Mouse (Mus musculus) limb, embryonic 12.5 days (tissue): ENCODE data around the gene Dph1. TPM values are rescaled to one million over a fixed set of nuclear protein-coding genes. Genes with fewer than 3 reads are reported as not detected.

Source experiments
- ATAC-seq: fragments of 200-750 bp; cut with Nextera tagmentation; 2 replicates; pipeline ENCODE4 v1.8.0; 2017; ENCODE audit warnings: low read depth, moderate TSS enrichment; ENCODE audit not compliant: insufficient number of reproducible peaks, insufficient read depth, low FRiP score, low TSS enrichment
- H3K27ac ChIP-seq: fragments of 300-500 bp; sonication (generic); 2 replicates; pipeline ENCODE4 v1.5.1; 2016; ENCODE audit warnings: mild to moderate bottlenecking, moderate library complexity
- H3K27me3 ChIP-seq: fragments of 300-500 bp; sonication (generic); 2 replicates; pipeline ENCODE4 v1.6.1; 2016; ENCODE audit warnings: mild to moderate bottlenecking, moderate library complexity
- H3K36me3 ChIP-seq: fragments of 300-500 bp; sonication (generic); 2 replicates; pipeline ENCODE4 v1.6.1; 2016; ENCODE audit warnings: mild to moderate bottlenecking, moderate library complexity
- H3K4me1 ChIP-seq: fragments of 300-500 bp; sonication (generic); replicated peaks from 2 replicates; pipeline ENCODE4 v1.6.1; 2016
- H3K4me2 ChIP-seq: fragments of 300-500 bp; sonication (generic); 2 replicates; pipeline ENCODE4 v1.6.1; 2016; ENCODE audit warnings: mild to moderate bottlenecking, moderate library complexity
- H3K4me3 ChIP-seq: fragments of 300-500 bp; sonication (generic); replicated peaks from 2 replicates; pipeline ENCODE4 v1.5.1; 2016; ENCODE audit warnings: mild to moderate bottlenecking
- H3K9ac ChIP-seq: fragments of 300-500 bp; sonication (generic); replicated peaks from 2 replicates; pipeline ENCODE4 v1.6.1; 2016; ENCODE audit warnings: mild to moderate bottlenecking, moderate library complexity
- H3K9me3 ChIP-seq: fragments of 300-500 bp; sonication (generic); 2 replicates; pipeline ENCODE4 v1.6.1; 2016; ENCODE audit warnings: mild to moderate bottlenecking, moderate library complexity
- WGBS: fragments of 180-500 bp; shearing (Covaris S2); methylation state at CpG from one replicate; pipeline ENCODE4 v1.1.7; 2016; 5-methylcytosine and 5-hydroxymethylcytosine counted together
- polyA plus RNA-seq: library from polyadenylated mRNA; unstranded; fragments of >200 nt; fragmentation: Nextera tagmentation; extraction: Ambion mirVana; gene quantifications from 2 replicates; pipeline ENCODE4 v1.2.1, GENCODE M21; 2016

Dph1 gene
- polyA plus RNA-seq, 1 experiment from 2014 or later = 24.0 TPM

- no peak overlapping the region for H3K9ac ChIP-seq
- H3K4me3 ChIP-seq = no peak overlapping the region
- WGBS = 73% methylated on average over 4 of the region's 4 CpGs
- H3K27me3 ChIP-seq = no peaks in the 10 kb centered on the region
- peak overlapping the region; percentile 88 for H3K27ac ChIP-seq
- peaks cover 26% of the 10 kb centered on the region for H3K36me3 ChIP-seq
- no peak overlapping the region for H3K4me2 ChIP-seq
- no peak for ATAC-seq
- peaks cover 83% of the 10 kb centered on the region for H3K4me1 ChIP-seq
- no peaks in the 10 kb centered on the region for H3K9me3 ChIP-seq
Observed at GRCm38 (mm10) chr11:75142749-75143148, 48.3 kb downstream of the Dph1 start.

- ATAC-seq = no peak
- Histone ChIP-seq H3K9ac (no peak overlapping the region), H3K36me3 (peaks cover 26% of the 10 kb centered on the region), H3K4me2 (no peak overlapping the region), H3K4me3 (no peak overlapping the region), H3K27ac (peak overlapping the region; percentile 88), H3K9me3 (no peaks in the 10 kb centered on the region), H3K4me1 (peaks cover 82% of the 10 kb centered on the region), H3K27me3 (no peaks in the 10 kb centered on the region)
- 18% methylated on average over 1 of the region's 1 CpGs for WGBS
Observed at GRCm38 (mm10) chr11:75141913-75142312, 49.1 kb downstream of the Dph1 start.

- Histone ChIP-seq H3K4me3 (no peak overlapping the region), H3K27me3 (no peaks in the 10 kb centered on the region), H3K36me3 (peaks cover 26% of the 10 kb centered on the region), H3K4me2 (0 out of 2 replicates have a peak overlapping the region, but pooled peaks have one; percentile 0), H3K27ac (peak overlapping the region; percentile 88), H3K9me3 (no peaks in the 10 kb centered on the region), H3K4me1 (peaks cover 83% of the 10 kb centered on the region), H3K9ac (no peak overlapping the region)
- WGBS = 62% methylated on average over 3 of the region's 3 CpGs
- ATAC-seq = no peak
Observed at GRCm38 (mm10) chr11:75141038-75141437, 50.0 kb downstream of the Dph1 start.

- WGBS = 48% methylated on average over 5 of the region's 5 CpGs
- ATAC-seq = no peak
- Histone ChIP-seq H3K27me3 (no peaks in the 10 kb centered on the region), H3K4me1 (peaks cover 82% of the 10 kb centered on the region), H3K4me3 (no peak overlapping the region), H3K4me2 (no peak overlapping the region), H3K9ac (no peak overlapping the region), H3K9me3 (no peaks in the 10 kb centered on the region), H3K36me3 (peaks cover 26% of the 10 kb centered on the region), H3K27ac (peak overlapping the region; percentile 88)
Observed at GRCm38 (mm10) chr11:75140431-75140830, 50.6 kb downstream of the Dph1 start.

GRCm38 (mm10) chr11:75139122-75139963 lies 51.7 kb downstream of the Dph1 start:
- Histone ChIP-seq H3K4me1 (peaks cover 87% of the 10 kb centered on the region), H3K9ac (0 out of 2 replicates have a peak overlapping the region, but pooled peaks have one; percentile 13), H3K9me3 (no peaks in the 10 kb centered on the region), H3K4me2 (peak overlapping the region; percentile 20), H3K27ac (peak overlapping the region; percentile 88), H3K36me3 (peaks cover 22% of the 10 kb centered on the region), H3K27me3 (no peaks in the 10 kb centered on the region), H3K4me3 (no peak overlapping the region)
- ATAC-seq = peak; percentile 82
- 15% methylated on average over 11 of the region's 11 CpGs for WGBS

GRCm38 (mm10) chr11:75136666-75137398 lies 54.2 kb downstream of the Dph1 start:
- Histone ChIP-seq H3K9me3 (no peaks in the 10 kb centered on the region), H3K36me3 (peaks cover 4% of the 10 kb centered on the region), H3K27ac (0 out of 2 replicates have a peak overlapping the region, but pooled peaks have one; percentile 5), H3K27me3 (no peaks in the 10 kb centered on the region), H3K4me3 (no peak overlapping the region), H3K4me2 (no peak overlapping the region), H3K4me1 (peaks cover 81% of the 10 kb centered on the region), H3K9ac (no peak overlapping the region)
- ATAC-seq = no peak
- WGBS = 40% methylated on average over 5 of the region's 5 CpGs

- H3K4me1 ChIP-seq = peaks cover 67% of the 10 kb centered on the region
- no peaks in the 10 kb centered on the region for H3K27me3 ChIP-seq
- no peak for ATAC-seq
- H3K9me3 ChIP-seq = no peaks in the 10 kb centered on the region
- H3K27ac ChIP-seq = peak overlapping the region; percentile 66; the same call in 1 of the 2 replicates
- 91% methylated on average over 4 of the region's 4 CpGs for WGBS
- no peaks in the 10 kb centered on the region; the same call in none of the 2 replicates for H3K36me3 ChIP-seq
- H3K4me3 ChIP-seq = no peak overlapping the region
- no peak overlapping the region for H3K4me2 ChIP-seq
- H3K9ac ChIP-seq = no peak overlapping the region
Observed at GRCm38 (mm10) chr11:75135358-75135757, 55.7 kb downstream of the Dph1 start.

GRCm38 (mm10) chr11:75134485-75135068 lies 56.5 kb downstream of the Dph1 start:
- H3K27ac ChIP-seq = peak overlapping the region; percentile 66; the same call in 1 of the 2 replicates
- ATAC-seq = no peak
- H3K9me3 ChIP-seq = no peaks in the 10 kb centered on the region
- peaks cover 59% of the 10 kb centered on the region for H3K4me1 ChIP-seq
- H3K27me3 ChIP-seq = no peaks in the 10 kb centered on the region
- H3K4me3 ChIP-seq = no peak overlapping the region
- H3K4me2 ChIP-seq = no peak overlapping the region
- no peak overlapping the region for H3K9ac ChIP-seq
- whole genome bisulfite sequencing = 32% methylated on average over 5 of the region's 5 CpGs
- H3K36me3 ChIP-seq = no peaks in the 10 kb centered on the region; the same call in none of the 2 replicates

- Histone ChIP-seq H3K27ac (peak overlapping the region; percentile 50), H3K27me3 (no peaks in the 10 kb centered on the region), H3K4me1 (peaks cover 52% of the 10 kb centered on the region), H3K9me3 (no peaks in the 10 kb centered on the region), H3K36me3 (no peaks in the 10 kb centered on the region; the same call in none of the 2 replicates), H3K4me2 (no peak overlapping the region), H3K9ac (no peak overlapping the region), H3K4me3 (no peak overlapping the region)
- WGBS = 2% methylated on average over 2 of the region's 2 CpGs
- ATAC-seq = no peak; the same call in 1 of the 2 replicates
Observed at GRCm38 (mm10) chr11:75133951-75134350, 57.1 kb downstream of the Dph1 start.

GRCm38 (mm10) chr11:75133391-75133790 lies 57.6 kb downstream of the Dph1 start:
- Histone ChIP-seq H3K36me3 (no peaks in the 10 kb centered on the region; the same call in none of the 2 replicates), H3K27ac (peak overlapping the region; percentile 50), H3K4me3 (no peak overlapping the region), H3K9me3 (no peaks in the 10 kb centered on the region), H3K27me3 (no peaks in the 10 kb centered on the region), H3K4me2 (no peak overlapping the region), H3K4me1 (peaks cover 47% of the 10 kb centered on the region), H3K9ac (no peak overlapping the region)
- ATAC-seq = no peak
- 87% methylated on average over 5 of the region's 5 CpGs for WGBS

- Histone ChIP-seq H3K4me2 (no peak overlapping the region), H3K9me3 (no peaks in the 10 kb centered on the region), H3K4me1 (peaks cover 39% of the 10 kb centered on the region), H3K4me3 (no peak overlapping the region), H3K9ac (no peak overlapping the region), H3K27me3 (no peaks in the 10 kb centered on the region), H3K27ac (no peak overlapping the region), H3K36me3 (no peaks in the 10 kb centered on the region; the same call in none of the 2 replicates)
- 87% methylated on average over 5 of the region's 5 CpGs for WGBS
- no peak for ATAC-seq
Observed at GRCm38 (mm10) chr11:75132278-75132677, 58.8 kb downstream of the Dph1 start.
